Mouse (Mus musculus) right cerebral cortex, postnatal 25 days (tissue): ENCODE data around the gene Flot1.

Experiments
- DNase-seq: peaks from one replicate; pipeline ENCODE4 v3.0.0; 2022

Gene Flot1

DNA sequence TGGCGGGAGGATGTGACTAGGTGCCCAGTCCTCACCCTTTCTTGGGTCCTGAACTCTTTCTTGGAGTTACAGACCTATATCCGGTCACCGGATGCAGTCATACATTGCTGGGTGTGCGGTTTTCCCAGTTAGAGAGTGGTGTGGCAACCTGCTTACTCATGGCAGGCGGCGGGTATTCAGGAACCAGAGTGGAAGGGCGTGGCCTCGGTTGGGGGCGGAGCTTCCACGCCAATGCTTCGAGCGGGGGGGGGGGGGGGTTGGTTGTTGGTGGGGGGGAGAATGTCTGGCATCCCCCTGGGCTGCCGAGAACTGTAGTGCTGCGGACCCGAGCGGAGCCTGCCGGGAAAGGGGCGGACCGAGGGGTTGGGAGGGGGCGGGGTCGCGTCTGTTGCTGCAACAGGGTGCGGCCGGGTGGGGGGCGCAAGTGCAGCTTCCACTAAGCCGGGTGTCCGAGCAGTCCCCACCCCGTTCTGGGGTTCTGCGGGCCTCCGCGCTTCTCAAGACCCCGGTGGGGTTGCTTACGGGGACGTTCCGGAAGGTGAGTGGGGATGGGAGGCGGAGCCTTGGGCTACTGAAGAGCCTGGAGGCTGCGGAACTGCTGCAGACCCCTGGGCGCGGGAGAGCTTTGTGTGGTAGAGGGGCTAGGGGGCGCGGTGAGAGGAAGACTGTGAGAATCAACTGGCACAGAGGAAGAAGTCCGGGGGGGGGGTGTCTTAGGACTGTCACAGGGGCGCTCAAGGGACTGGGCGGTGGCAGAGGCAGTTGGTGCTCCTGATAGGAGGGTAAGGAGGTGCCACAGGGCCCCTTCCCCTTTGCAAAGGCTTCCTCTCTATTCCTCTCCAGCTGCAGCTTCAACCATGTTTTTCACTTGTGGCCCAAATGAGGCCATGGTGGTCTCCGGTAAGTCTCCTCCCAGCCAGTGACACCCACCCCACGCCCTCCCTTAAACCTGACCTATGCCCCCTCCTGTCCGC lies at the start of gene Flot1:
Gene Flot1 (plus strand): TSS at position 267 of the 974 bp plus-strand sequence.
- DNase-seq: peak; percentile 77

DNA sequence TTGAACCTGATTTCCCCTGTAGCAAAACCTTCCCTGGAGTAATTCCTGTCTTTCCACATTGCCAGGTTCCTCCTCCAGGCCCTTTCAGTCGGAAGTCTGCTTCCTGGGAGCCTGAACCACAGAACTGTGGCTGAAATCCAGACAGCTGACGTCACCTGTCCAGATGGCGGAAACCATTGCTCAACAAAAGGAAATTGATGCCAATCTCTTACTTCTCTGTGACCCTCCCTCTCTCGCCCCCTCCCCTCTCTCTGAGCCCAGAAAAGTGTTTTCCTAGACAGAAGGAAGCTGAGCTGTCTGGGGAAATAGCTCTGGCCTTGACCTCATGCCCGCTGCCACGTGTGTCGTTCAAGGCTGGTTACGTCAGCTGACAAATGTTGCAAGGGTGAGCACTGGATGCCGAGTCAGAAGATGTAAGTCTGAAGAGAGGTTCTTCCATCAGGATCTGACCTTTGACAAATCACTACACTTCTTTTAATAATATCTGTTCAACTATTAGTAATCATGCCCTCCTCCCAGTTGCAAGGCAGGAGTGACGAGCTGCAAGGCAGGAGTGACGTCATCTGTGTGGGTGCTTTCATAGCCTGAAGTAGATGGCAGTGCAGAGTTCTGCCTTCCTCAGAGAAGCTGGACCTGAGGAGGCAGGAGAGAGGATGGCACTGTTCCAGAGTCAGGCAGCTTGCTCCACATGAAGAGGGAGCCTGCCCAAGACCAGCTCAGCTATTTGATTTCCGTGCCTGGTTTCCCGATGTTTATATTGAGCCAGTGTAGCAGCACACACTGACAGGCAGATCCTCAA lies 46.0 kb upstream of the Flot1 start:
- peak; percentile 68 for DNase-seq

DNA sequence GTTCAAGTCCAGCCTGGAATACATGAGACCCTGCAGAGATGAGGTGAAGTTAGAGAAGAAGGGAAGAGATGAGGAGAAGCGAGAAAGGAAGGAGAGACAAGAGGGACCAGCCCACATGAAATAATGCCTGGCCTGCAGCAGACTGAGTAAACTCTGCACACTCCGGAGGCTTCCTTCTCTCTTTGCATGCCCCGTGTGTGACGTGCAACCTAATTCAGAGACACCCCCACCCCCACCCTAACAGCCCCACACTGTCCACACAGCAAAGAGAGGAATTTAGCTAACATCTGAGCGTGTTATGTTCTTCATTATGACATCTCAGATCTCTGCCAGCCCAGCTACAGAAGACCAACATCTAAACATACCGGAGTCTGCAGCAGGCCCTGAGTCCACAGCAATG lies 44.1 kb upstream of the Flot1 start:
- DNase-seq: no peak

DNA sequence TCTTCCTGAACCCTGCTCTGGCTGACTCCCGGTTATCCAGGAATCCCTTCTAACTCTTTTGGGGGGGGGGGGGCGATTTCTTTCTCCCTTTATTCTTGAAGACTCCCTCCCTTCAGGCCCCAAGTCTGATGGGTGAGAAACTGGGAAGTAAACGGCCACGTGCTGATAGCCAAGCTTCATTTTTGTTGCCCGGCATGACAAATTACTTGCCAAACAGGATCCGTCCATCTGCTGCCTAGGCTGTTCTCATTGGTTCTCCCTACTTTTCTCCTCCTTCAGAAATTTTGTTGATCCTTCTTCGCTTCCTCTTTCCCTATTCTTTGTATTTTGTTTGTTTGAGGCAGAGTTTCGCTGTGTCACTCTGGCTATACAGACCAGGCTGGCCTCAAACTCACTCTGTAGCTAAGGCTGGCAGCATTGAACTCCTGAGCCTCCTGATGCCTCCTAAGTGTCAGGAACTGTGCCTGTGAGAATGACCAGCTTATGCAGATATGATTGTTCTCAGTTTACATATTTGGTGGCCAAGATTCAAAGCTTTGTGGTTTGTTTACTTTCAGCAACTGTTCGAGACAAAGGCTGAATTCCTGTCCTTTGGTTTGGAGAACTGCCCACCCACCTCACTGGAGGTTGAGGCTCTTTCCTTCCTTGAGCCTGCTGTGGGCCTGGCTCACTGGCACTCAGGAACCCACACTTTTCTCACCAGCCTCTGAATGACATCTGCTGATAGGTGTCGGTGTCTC lies 43.4 kb upstream of the Flot1 start:
- DNase-seq: no peak

GRCm38 (mm10) chr17:35780362-35780761 lies 42.7 kb upstream of the Flot1 start:
- DNase-seq: no peak

DNA sequence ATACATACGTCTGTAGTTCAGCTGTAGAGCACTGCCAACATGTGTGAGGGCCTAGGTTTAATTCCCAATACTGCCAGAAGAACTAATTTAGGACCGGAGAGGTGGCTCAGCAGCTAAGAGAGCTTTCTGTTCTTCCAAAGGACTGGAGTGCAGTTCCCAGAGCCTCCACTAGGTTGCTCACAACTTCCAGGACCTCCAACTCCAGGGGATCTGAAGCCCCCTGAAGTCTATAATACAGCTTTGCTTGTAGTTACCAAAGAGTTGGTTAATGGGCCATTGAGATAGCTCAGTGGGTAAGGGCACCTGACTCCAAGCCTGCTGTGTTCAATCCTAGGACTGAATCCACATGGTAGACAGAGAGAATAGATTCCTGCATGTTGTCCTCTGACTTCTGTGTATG lies 40.6 kb upstream of the Flot1 start:
- DNase-seq: no peak

GRCm38 (mm10) chr17:35782924-35783323 lies 40.1 kb upstream of the Flot1 start:
- DNase-seq: no peak

DNA sequence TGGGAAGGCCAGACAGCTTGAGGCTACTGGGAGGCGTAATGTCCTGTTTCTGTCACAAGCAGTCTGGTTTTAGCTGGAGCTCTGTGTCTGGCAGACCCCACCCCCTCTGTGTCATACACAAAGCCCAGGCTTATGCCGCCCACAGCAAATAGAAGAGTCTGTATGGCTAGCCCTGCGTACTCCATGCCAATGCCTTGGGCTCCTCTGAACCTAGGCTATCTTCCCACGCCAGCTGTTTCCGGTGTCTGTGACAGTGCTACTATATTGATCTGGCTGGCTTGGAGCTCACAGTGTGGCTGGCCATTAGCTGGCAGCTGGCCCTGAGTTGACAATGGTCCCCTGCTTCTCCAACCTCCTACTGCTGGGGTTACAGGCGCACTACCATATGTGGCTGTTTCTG lies 39.1 kb upstream of the Flot1 start:
- DNase-seq: no peak

DNA sequence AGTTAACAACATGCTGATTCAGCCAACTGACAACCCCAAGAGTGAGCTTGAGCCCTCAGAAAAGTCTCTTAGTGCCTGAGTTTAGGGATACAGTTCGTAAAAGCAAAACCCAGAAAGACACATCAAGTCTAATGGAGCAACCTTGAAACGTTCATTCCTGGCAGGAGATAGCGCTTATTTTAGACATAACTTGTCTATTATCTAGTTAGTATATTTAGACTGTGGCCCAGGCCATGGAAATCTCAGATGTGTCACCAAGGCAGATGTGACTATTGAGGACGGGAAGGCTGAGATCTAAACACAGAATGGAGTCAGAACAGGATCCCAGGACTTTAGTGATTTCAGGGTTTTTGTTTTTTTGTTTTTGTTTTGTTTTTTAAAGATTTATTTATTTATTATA lies 37.9 kb upstream of the Flot1 start:
- no peak for DNase-seq

DNA sequence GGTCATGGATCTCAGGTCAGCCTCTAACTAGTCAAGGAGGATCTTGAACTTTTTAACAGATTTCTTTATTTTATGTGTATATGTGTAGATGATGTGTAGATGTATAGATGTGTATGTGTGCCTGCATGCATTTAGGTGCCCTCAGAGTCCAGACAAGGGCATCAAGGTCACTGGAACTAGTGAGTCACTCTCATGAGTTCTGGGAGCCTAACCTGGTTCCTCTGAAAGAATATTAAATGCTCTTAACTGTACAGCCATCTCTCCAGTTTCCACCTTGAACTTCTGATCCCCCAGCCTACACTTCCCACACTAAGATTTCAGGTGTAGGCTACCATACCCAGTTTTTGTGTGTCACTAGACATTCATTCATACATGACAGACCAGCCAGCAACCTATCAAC lies 35.5 kb upstream of the Flot1 start:
- no peak for DNase-seq

DNA sequence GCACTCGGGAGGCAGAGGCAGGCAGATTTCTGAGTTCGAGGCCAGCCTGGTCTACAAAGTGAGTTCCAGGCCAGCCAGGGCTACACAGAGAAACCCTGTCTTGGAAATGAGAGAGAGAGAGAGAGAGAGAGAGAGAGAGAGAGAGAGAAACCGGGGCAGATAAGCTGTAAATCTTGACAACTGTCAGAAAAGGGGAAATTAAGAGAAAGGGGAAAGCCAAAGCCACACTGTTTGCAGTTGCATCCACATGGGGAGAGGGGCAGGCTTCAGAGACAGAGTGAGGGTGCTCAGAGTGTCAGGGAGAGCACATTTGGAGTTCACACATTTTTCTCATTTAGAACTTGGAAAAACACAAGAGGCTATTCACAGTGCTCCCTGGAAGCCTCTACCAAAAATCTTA lies 35.0 kb upstream of the Flot1 start:
- no peak for DNase-seq

- DNase-seq: no peak
Observed at GRCm38 (mm10) chr17:35790933-35791332, 32.1 kb upstream of the Flot1 start.

DNA sequence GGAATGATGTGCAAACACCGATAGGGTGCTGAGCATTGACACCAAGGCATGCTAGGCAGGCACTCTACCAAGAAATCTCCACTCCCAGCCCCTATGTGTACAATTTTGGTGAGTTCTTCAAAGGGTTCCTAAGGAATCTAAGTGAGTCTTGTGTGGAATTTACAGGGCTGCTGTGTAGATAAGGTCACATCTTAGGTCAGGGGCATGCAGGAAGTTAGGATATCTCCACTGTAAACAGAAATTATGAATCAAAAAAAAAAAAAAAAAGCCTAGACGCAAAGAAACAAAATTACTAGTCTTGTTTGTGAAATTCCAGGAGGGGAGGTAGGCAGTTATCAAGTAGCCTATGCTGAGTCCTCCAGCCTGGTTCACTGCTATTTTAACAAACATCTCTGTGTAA lies 30.2 kb upstream of the Flot1 start:
- no peak for DNase-seq

DNA sequence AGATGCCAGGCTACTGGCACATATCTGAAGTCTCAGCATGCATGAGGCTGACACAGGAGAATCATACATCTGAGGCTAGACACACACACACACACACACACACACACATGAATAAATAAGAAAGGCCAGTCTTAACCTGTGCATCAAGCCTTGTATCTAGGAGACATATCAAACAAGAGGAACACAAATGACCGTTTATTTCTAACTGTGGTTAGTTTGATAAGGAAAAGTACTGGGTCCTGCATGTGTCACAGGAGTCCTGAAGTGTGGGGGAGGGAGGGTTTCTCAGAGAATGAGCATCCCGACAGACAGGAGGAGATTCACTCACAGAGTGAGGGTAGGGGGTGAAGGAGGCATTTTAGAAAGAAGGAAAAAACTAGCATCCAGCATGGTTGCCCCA lies 27.9 kb upstream of the Flot1 start:
- no peak for DNase-seq

- no peak for DNase-seq
Observed at GRCm38 (mm10) chr17:35795656-35796055, 27.4 kb upstream of the Flot1 start.

GRCm38 (mm10) chr17:35796835-35797234 lies 26.2 kb upstream of the Flot1 start:
- DNase-seq: no peak

DNA sequence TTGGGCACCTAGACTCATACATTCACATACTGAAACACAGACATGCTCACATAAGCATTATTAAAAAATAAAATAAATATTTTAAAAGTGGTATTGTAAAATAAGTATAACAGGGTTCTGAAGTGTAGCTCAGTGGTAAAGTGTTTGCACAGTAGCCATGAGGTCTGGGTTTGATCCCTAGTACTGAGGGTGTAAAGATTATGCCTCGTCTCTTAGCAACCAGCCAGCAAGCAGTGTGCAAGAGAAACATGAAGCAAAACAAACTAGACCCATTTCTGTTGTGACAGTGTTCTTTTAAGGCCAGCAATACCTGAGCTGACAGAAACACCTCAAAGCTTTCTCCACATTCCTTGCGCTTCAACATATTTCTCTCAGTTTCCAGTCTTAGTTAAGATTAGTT lies 22.1 kb upstream of the Flot1 start:
- DNase-seq: no peak

DNA sequence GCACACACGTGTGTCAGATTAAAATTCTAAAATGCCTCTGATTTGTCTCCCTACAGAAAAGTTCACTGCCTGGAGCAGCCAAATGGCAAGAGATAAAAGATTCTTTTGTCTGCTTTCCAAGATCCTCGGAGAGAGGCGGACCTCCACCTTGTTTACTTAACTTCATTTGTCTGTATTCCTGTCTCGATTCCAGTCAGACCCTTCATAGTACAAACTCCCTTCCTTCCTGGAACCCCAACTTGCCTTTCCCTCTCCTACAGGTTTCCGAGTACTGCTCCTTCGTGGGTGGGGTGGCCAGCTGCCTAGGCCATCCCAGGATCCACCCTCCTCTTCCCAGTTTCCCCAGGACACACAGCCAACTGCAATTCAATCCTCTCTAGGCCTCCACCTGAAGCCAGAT lies 20.0 kb upstream of the Flot1 start:
- no peak for DNase-seq

- no peak for DNase-seq
Observed at GRCm38 (mm10) chr17:35803858-35804399, 19.1 kb upstream of the Flot1 start.

- DNase-seq: no peak
Observed at GRCm38 (mm10) chr17:35808073-35808472, 15.0 kb upstream of the Flot1 start.

- no peak for DNase-seq
Observed at GRCm38 (mm10) chr17:35809395-35809794, 13.6 kb upstream of the Flot1 start.

- no peak for DNase-seq
Observed at GRCm38 (mm10) chr17:35810900-35811648, 12.0 kb upstream of the Flot1 start.
